In the genomic region with DNA sequence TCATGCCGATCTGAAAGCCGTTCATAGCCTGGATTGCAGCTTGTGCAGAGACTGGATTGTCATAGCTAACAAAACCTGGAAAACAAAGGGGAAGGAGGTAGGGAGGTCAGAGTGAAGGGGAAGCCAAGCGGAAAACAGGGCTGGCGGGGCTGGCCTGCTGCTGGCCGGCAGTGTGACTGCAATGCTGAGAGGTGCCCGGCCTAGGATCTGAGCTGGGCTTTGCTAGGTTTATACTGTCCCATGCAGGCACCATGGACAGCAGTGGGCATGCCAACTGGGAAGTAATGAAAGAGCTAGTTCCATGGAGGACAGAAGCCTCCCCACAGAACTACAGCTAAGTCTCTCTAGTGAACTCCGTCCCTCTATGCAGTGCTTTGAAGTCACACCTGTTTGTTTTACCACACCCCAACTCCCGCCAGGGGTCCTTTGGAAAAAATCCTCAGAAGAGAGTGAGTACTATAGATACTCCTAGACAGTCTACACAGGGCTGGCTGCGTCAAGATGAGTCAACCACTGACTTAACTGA, we compare ENCODE assay signal across 8 mouse cellular contexts.
DNase-seq lines count a peak whose midpoint lies in the region; ATAC-seq and TF ChIP-seq lines count a peak whose summit lies in the region.

No protein-coding gene starts in this region.

- no peaks in the 10 kb centered on the region for H3K9me3 ChIP-seq in forebrain, postnatal 0 days (ENCODE audit: low read length)
- no peaks in the 10 kb centered on the region for H3K9me3 ChIP-seq in liver, embryonic 12.5 days (replicated peaks)

- ATAC-seq in forebrain, postnatal 0 days: peak; percentile 47
- ATAC-seq in liver, embryonic 12.5 days: no peak
- no peak for ATAC-seq in megakaryocyte progenitor cell, adult 5-6 weeks (replicated peaks; ENCODE audit: poor library complexity)

- no peak overlapping the region for H3K9ac ChIP-seq in forebrain, postnatal 0 days
- H3K9ac ChIP-seq in liver, embryonic 12.5 days: no peak overlapping the region

- H3K4me2 ChIP-seq in forebrain, postnatal 0 days (ENCODE audit: low read depth): no peak overlapping the region
- H3K4me2 ChIP-seq in liver, embryonic 12.5 days: no peak overlapping the region

- 15% methylated on average over 9 of the region's 9 CpGs for WGBS in forebrain, postnatal 0 days
- 83% methylated on average over 9 of the region's 9 CpGs for WGBS in liver, embryonic 12.5 days (ENCODE audit: insufficient replicate concordance)

- TF ChIP-seq CTCF in forebrain, postnatal 0 days (IDR thresholded peaks at IDR 0.05; ENCODE audit: low read depth): no peak

- H3K27ac ChIP-seq in forebrain, postnatal 0 days (ENCODE audit: low read depth, low read length): peak overlapping the region; percentile 76
- no peak overlapping the region for H3K27ac ChIP-seq in liver, embryonic 12.5 days

- peaks cover 35% of the 10 kb centered on the region for H3K36me3 ChIP-seq in forebrain, postnatal 0 days (ENCODE audit: insufficient read depth)
- no peaks in the 10 kb centered on the region for H3K36me3 ChIP-seq in liver, embryonic 12.5 days

- peak; percentile 24 for DNase-seq in adrenal gland, postnatal 14 days
- no peak for DNase-seq in adrenal gland, adult 2 months
- peak; percentile 19 for DNase-seq in cerebellum, adult 11-12 months
- DNase-seq in forebrain, postnatal 0 days: no peak
- peak; percentile 5 to 45 for DNase-seq in kidney, postnatal 36 days
- no peak for DNase-seq in B cell, adult 2 months

- no peaks in the 10 kb centered on the region; the same call in 1 of the 2 replicates for H3K4me1 ChIP-seq in forebrain, postnatal 0 days (ENCODE audit: insufficient read depth)
- no peaks in the 10 kb centered on the region for H3K4me1 ChIP-seq in liver, embryonic 12.5 days

- H3K4me3 ChIP-seq in forebrain, postnatal 0 days (ENCODE audit: low read depth, low read length): no peak overlapping the region
- H3K4me3 ChIP-seq in liver, embryonic 12.5 days: no peak overlapping the region

- no peaks in the 10 kb centered on the region for H3K27me3 ChIP-seq in forebrain, postnatal 0 days (ENCODE audit: insufficient read depth, low read length)
- no peaks in the 10 kb centered on the region for H3K27me3 ChIP-seq in liver, embryonic 12.5 days (replicated peaks)

Comparison
In these comparisons a context has a peak if more than half of its experiments do, and no peak if none do; other contexts are left out.
1. DNase-seq: peak in adrenal gland, postnatal 14 days (single experiment), cerebellum, adult 11-12 months (single experiment) and kidney, postnatal 36 days (2 of 2); none in adrenal gland, adult 2 months (single experiment), forebrain, postnatal 0 days (single experiment) and B cell, adult 2 months (0 of 2).